Mouse (Mus musculus): Measurements from ENCODE around the gene Zfp706.

The Zfp706 gene

GRCm38 (mm10) chr15:37007233-37007958, at the start of gene Zfp706:
Gene Zfp706, minus strand, starts transcription at chr15:37007773.
- DNase-seq: peak; percentile 100

GRCm38 (mm10) chr15:37054582-37054981, 47.0 kb upstream of the Zfp706 start:
- DNase-seq: no peak

GRCm38 (mm10) chr15:37053085-37053762, 45.7 kb upstream of the Zfp706 start:
- no peak for DNase-seq

- no peak for DNase-seq
Observed at GRCm38 (mm10) chr15:37047403-37047802, 39.8 kb upstream of the Zfp706 start.

- no peak for DNase-seq
Observed at GRCm38 (mm10) chr15:37046586-37046985, 39.0 kb upstream of the Zfp706 start.

GRCm38 (mm10) chr15:37046131-37046530, 38.6 kb upstream of the Zfp706 start:
- DNase-seq: no peak

- peak; percentile 14 for DNase-seq
Observed at GRCm38 (mm10) chr15:37045456-37045855, 37.9 kb upstream of the Zfp706 start.

GRCm38 (mm10) chr15:37042559-37042958, 35.0 kb upstream of the Zfp706 start:
- peak; percentile 33 to 35 for DNase-seq

GRCm38 (mm10) chr15:37041214-37041613, 33.6 kb upstream of the Zfp706 start:
- peak; percentile 46 for DNase-seq

GRCm38 (mm10) chr15:37038666-37039065, 31.1 kb upstream of the Zfp706 start:
- DNase-seq: no peak

- DNase-seq: no peak
Observed at GRCm38 (mm10) chr15:37037704-37038103, 30.1 kb upstream of the Zfp706 start.

GRCm38 (mm10) chr15:37036481-37037156, 29.0 kb upstream of the Zfp706 start:
- no peak for DNase-seq

GRCm38 (mm10) chr15:37034155-37034554, 26.6 kb upstream of the Zfp706 start:
- no peak for DNase-seq

GRCm38 (mm10) chr15:37033431-37033830, 25.9 kb upstream of the Zfp706 start:
- no peak for DNase-seq

- peak in 1 of 2 experiments; percentile 12 for DNase-seq
Observed at GRCm38 (mm10) chr15:37031334-37032150, 24.0 kb upstream of the Zfp706 start.

GRCm38 (mm10) chr15:37030929-37031328, 23.4 kb upstream of the Zfp706 start:
- DNase-seq: no peak

- no peak for DNase-seq
Observed at GRCm38 (mm10) chr15:37027956-37028355, 20.4 kb upstream of the Zfp706 start.

- DNase-seq: no peak
Observed at GRCm38 (mm10) chr15:37026458-37026857, 18.9 kb upstream of the Zfp706 start.

- DNase-seq: peak; percentile 33 to 39
Observed at GRCm38 (mm10) chr15:37020581-37021245, 13.1 kb upstream of the Zfp706 start.

GRCm38 (mm10) chr15:37019434-37019833, 11.9 kb upstream of the Zfp706 start:
- DNase-seq: no peak

GRCm38 (mm10) chr15:37011897-37012296, 4.3 kb upstream of the Zfp706 start:
- no peak for DNase-seq

GRCm38 (mm10) chr15:37011316-37011715, 3.7 kb upstream of the Zfp706 start:
- no peak for DNase-seq
